Mouse (Mus musculus) liver, postnatal 0 days (tissue): ENCODE results near the gene Mtss1l. TPM values are rescaled to one million over a fixed set of nuclear protein-coding genes. Genes with fewer than 3 reads are reported as not detected.

Experiments used
- ATAC-seq: fragments of 200-750 bp; cut with Nextera tagmentation; 2 replicates; pipeline ENCODE4 v1.8.0; 2017; ENCODE audit warnings: mild to moderate bottlenecking, moderate library complexity
- DNase-seq: peaks from one replicate; pipeline ENCODE4 v3.0.0-alpha.2; 2016
- H3K27ac ChIP-seq: fragments of 300-500 bp; sonication (generic); 2 replicates; pipeline ENCODE4 v1.5.1; 2014; ENCODE audit warnings: antibody characterized with exemption, moderate library complexity, mild to moderate bottlenecking, low read depth
- H3K27me3 ChIP-seq: fragments of 300-500 bp; sonication (generic); 2 replicates; pipeline ENCODE4 v1.6.1; 2014; ENCODE audit warnings: low read length, control low read depth, mixed read lengths; ENCODE audit not compliant: insufficient read depth
- H3K36me3 ChIP-seq: fragments of 300-500 bp; sonication (generic); replicated peaks from 2 replicates; pipeline ENCODE4 v1.6.1; 2014; ENCODE audit warnings: mild to moderate bottlenecking, control low read depth, low read length, moderate library complexity, mixed read lengths; ENCODE audit not compliant: insufficient read depth
- H3K4me1 ChIP-seq: fragments of 300-500 bp; sonication (generic); 2 replicates; pipeline ENCODE4 v1.6.1; 2014; ENCODE audit warnings: antibody characterized with exemption, mild to moderate bottlenecking, control low read depth; ENCODE audit not compliant: insufficient read depth
- H3K4me2 ChIP-seq: fragments of 300-500 bp; sonication (generic); 2 replicates; pipeline ENCODE4 v1.6.1; 2014; ENCODE audit warnings: low read depth, mild to moderate bottlenecking, low read length, moderate library complexity, mixed read lengths
- H3K4me3 ChIP-seq: fragments of 300-500 bp; sonication (generic); 2 replicates; pipeline ENCODE4 v1.5.1; 2014; ENCODE audit warnings: low read depth, low read length
- H3K9ac ChIP-seq: fragments of 300-500 bp; sonication (generic); replicated peaks from 2 replicates; pipeline ENCODE4 v1.6.1; 2014; ENCODE audit warnings: mild to moderate bottlenecking, moderate library complexity
- H3K9me3 ChIP-seq: fragments of 300-500 bp; sonication (generic); 2 replicates; pipeline ENCODE4 v1.6.1; 2016; ENCODE audit warnings: mild to moderate bottlenecking, control low read depth, low read length, mixed read lengths
- CTCF ChIP-seq: sonication (generic); IDR thresholded peaks from 2 replicates; pipeline ENCODE4 v1.5.1; 2016; ENCODE audit warnings: antibody characterized with exemption, low read depth
- EP300 ChIP-seq: IDR thresholded peaks from 2 replicates; pipeline ENCODE4 v1.6.1; 2016; ENCODE audit warnings: antibody characterized with exemption, low read depth, mild to moderate bottlenecking
- WGBS: fragments of 180-500 bp; shearing (Covaris S2); extraction: QIAGEN DNeasy Blood & Tissue Kit; methylation state at CpG from one replicate; pipeline ENCODE4 v1.1.7; 2014; ENCODE audit not compliant: insufficient replicate concordance; 5-methylcytosine and 5-hydroxymethylcytosine counted together
- polyA plus RNA-seq: library from polyadenylated mRNA; unstranded; fragments of >200 nt; fragmentation: Nextera tagmentation; extraction: Ambion mirVana; gene quantifications from 2 replicates; pipeline ENCODE4 v1.2.1, GENCODE M21; 2015

The Mtss1l gene
- polyA plus RNA-seq, 1 experiment from 2014 or later, result 1.2 TPM

DNA sequence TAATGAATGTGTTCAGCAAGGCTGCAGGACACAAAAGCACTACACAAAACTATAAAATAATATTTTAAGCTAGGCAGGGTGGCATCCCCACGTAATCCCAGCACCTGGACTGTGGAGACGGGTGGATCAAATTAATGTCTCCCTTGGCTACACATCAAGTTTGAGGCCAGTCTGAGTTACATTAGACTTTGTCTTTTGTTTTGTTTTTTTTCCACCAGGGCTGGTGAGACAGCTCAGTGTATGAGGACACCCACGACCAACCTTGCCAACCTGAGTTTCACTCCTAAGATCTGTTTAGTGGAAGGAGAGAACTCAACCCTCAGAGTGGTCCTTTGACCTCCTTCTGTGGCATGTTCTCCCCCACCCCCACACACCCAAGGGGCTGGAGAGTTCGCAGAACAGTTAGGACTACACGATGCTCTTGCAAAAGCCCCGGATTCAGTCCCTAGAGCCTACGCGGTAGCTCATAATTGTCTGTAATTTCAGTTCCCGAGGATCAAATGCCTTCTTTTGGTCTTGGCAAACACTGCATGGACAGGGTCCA, 66.2 kb downstream of the Mtss1l start:
- 81% methylated on average over 9 of the region's 9 CpGs for WGBS
- ATAC-seq, result no peak

DNA sequence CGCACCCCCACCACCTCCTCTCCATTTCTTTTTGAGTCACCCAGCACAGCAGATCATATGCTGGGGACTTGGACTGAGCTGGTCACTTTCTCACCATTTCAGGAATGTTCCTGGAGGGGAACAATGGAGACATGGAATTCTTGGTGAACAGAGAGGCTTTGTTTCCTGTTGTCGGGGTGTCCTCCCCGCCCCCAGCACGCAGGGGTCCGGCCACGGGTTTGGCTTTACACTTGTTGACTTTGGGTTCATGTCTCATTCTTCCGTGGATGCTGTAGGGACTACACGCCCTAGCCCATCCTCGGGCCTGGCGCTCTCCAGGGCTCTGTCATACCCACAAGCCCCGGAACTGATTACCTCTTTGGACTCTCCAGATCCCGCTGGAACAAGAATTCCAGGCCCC, 67.7 kb downstream of the Mtss1l start:
- Histone ChIP-seq H3K4me3 (no peak overlapping the region), H3K36me3 (no peaks in the 10 kb centered on the region), H3K27me3 (no peaks in the 10 kb centered on the region), H3K9me3 (no peaks in the 10 kb centered on the region), H3K9ac (no peak overlapping the region), H3K4me2 (no peak overlapping the region), H3K27ac (no peak overlapping the region), H3K4me1 (0 out of 2 replicates have a peak, but pooled peaks cover 8% of the 10 kb centered on the region)
- TF ChIP-seq CTCF, result no peak
- TF ChIP-seq EP300, result no peak
- WGBS, result 65% methylated on average over 12 of the region's 12 CpGs
- no peak for DNase-seq
- ATAC-seq, result no peak

More for the DNA sequence above, 66.2 kb downstream of the Mtss1l start:
- H3K36me3 ChIP-seq, result no peaks in the 10 kb centered on the region
- TF ChIP-seq EP300 (no peak), CTCF (no peak)
- DNase-seq, result no peak
- no peak overlapping the region for H3K27ac ChIP-seq
- H3K27me3 ChIP-seq, result no peaks in the 10 kb centered on the region
- H3K4me2 ChIP-seq, result no peak overlapping the region
- H3K4me3 ChIP-seq, result no peak overlapping the region
- 0 out of 2 replicates have a peak, but pooled peaks cover 2% of the 10 kb centered on the region for H3K4me1 ChIP-seq
- no peak overlapping the region for H3K9ac ChIP-seq
- H3K9me3 ChIP-seq, result no peaks in the 10 kb centered on the region

DNA sequence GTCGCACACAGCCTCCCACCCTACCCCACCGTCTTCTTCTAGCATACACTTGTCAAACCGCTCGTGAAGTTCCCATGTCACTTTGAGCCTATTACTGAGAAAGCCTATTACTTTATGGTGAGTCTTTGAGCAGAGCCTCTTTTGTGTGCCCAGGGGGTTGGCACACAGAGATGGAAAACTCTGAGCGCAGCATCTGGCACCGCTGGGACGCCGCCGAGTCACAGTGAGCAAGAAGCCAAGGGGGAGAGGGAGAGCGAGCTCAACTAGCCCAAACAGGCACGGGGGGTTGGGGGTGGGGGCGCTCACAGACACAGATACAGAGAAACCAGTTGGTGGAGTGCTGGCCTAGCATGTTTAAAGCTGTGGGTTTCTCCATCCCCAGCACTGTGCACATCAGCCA, 68.3 kb downstream of the Mtss1l start:
- Histone ChIP-seq H3K4me3 (no peak overlapping the region), H3K36me3 (no peaks in the 10 kb centered on the region), H3K9me3 (no peaks in the 10 kb centered on the region), H3K27ac (no peak overlapping the region), H3K4me1 (0 out of 2 replicates have a peak, but pooled peaks cover 8% of the 10 kb centered on the region), H3K4me2 (no peak overlapping the region), H3K9ac (no peak overlapping the region), H3K27me3 (no peaks in the 10 kb centered on the region)
- 53% methylated on average over 12 of the region's 12 CpGs for WGBS
- DNase-seq, result no peak
- no peak for ATAC-seq
- no peak for TF ChIP-seq EP300
- no peak for TF ChIP-seq CTCF

DNA sequence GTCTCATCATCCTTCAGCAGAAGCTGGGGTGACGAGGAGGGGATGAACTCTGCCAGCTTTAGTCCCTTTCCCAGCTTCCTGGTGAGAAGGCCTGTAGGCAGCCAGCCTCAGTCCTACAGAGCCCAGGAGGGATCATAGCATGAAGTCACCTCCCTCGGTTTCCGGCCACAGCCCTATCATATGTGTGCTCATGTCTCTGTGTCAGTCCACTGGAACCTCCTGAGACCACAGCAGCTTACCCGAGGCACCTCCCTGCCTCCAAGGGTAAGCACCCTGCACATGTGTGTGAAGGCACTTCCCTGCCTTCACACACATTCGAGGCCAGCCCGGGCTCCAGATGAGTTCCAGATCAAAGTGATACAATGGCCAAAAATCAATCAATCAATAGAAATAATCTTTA, 69.0 kb downstream of the Mtss1l start:
- Histone ChIP-seq H3K27ac (no peak overlapping the region), H3K9ac (no peak overlapping the region), H3K9me3 (no peaks in the 10 kb centered on the region), H3K4me3 (no peak overlapping the region), H3K27me3 (no peaks in the 10 kb centered on the region), H3K36me3 (no peaks in the 10 kb centered on the region), H3K4me1 (0 out of 2 replicates have a peak, but pooled peaks cover 8% of the 10 kb centered on the region), H3K4me2 (no peak overlapping the region)
- DNase-seq (no peak), ATAC-seq (no peak)
- WGBS, result 43% methylated on average over 6 of the region's 6 CpGs
- TF ChIP-seq CTCF, result no peak
- TF ChIP-seq EP300, result no peak

Other genes with a start within 250 kb of the Mtss1l start
- gene Vac14, start 102.9 kb upstream of the Mtss1l start, polyA plus RNA-seq, result 5.5 and 6.5 TPM in 2 replicates
- 0.47 and 0.91 TPM in 2 replicates for gene Il34, start 84.4 kb downstream of the Mtss1l start, polyA plus RNA-seq
- gene Cog4, start 125.1 kb downstream of the Mtss1l start, polyA plus RNA-seq, result 22.5 and 22.7 TPM in 2 replicates
- 24.9 and 31.2 TPM in 2 replicates for gene Sf3b3, start 125.3 kb downstream of the Mtss1l start, polyA plus RNA-seq
- gene Fuk, start 181.0 kb downstream of the Mtss1l start, polyA plus RNA-seq, result 1.9 and 2.2 TPM in 2 replicates
- 8.1 and 10.1 TPM in 2 replicates for gene St3gal2, start 198.4 kb downstream of the Mtss1l start, polyA plus RNA-seq